Mouse (Mus musculus): ENCODE measurements around the gene BC016579. TPM values are rescaled to one million over a fixed set of nuclear protein-coding genes. Genes with fewer than 3 reads are reported as not detected.

BC016579 gene
- polyA plus RNA-seq, 1 experiment from 2014 or later = 5.5 TPM

- H3K4me1 ChIP-seq (replicated peaks; ENCODE audit: control insufficient read depth, insufficient read depth, low read length) = no peaks in the 10 kb centered on the region
- H3K36me3 ChIP-seq (ENCODE audit: control insufficient read depth, insufficient read depth) = no peaks in the 10 kb centered on the region; the same call in 1 of the 2 replicates
- H3K9me3 ChIP-seq (ENCODE audit: control insufficient read depth) = no peaks in the 10 kb centered on the region
- no peak for ATAC-seq
- 91% methylated on average over 4 of the region's 4 CpGs for WGBS
- H3K9ac ChIP-seq (ENCODE audit: low read depth, low read length) = no peak overlapping the region
- no peak overlapping the region for H3K4me2 ChIP-seq (replicated peaks; ENCODE audit: low read depth)
- H3K4me3 ChIP-seq (ENCODE audit: low read depth, low read length) = no peak overlapping the region
- H3K27me3 ChIP-seq (replicated peaks; ENCODE audit: control insufficient read depth, insufficient read depth, low read length) = no peaks in the 10 kb centered on the region
- H3K27ac ChIP-seq (ENCODE audit: low read depth, low read length) = no peak overlapping the region
- no peak for TF ChIP-seq CTCF (IDR thresholded peaks at IDR 0.05; ENCODE audit: low read depth)
Observed at GRCm38 (mm10) chr16:45623230-45623629, 30.6 kb downstream of the BC016579 start.

DNA sequence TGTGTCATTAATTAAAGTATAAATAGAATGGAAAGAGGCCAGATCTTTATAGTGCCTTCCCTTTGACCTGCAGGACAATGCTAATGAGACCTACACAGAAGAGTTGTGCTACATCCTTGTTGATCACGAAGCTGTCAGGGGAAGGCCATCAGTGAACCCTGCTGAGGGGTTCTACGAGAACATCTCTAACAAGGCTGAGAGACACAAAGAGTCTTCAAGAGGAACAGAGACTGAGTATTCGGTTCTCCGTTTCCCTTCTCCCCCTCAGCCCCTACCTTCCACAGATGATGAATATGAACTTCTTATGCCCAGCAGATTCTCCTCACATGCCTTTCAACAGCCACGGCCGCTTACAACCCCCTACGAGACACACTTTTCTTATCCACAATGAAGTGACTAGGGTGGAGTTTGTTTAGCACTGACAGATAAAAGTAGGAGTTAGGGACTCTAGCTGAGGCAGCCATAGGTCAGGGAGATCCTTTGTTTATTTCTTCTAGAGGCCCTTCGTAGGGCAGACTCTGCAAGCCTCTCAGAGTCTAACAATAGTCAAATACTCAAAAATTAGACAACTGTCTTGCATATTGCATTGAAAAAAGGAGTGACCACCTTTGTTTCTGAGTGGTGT lies 34.0 kb downstream of the BC016579 start:
- WGBS = 63% methylated on average over 8 of the region's 8 CpGs
- Histone ChIP-seq H3K36me3 (ENCODE audit: control insufficient read depth, insufficient read depth) (no peaks in the 10 kb centered on the region), H3K4me3 (ENCODE audit: low read depth, low read length) (no peak overlapping the region), H3K27ac (ENCODE audit: low read depth, low read length) (no peak overlapping the region), H3K4me1 (replicated peaks; ENCODE audit: control insufficient read depth, insufficient read depth, low read length) (no peaks in the 10 kb centered on the region), H3K9ac (ENCODE audit: low read depth, low read length) (no peak overlapping the region), H3K9me3 (ENCODE audit: control insufficient read depth) (no peaks in the 10 kb centered on the region), H3K27me3 (replicated peaks; ENCODE audit: control insufficient read depth, insufficient read depth, low read length) (no peaks in the 10 kb centered on the region), H3K4me2 (replicated peaks; ENCODE audit: low read depth) (no peak overlapping the region)
- no peak for ATAC-seq
- TF ChIP-seq CTCF (IDR thresholded peaks at IDR 0.05; ENCODE audit: low read depth) = no peak

GRCm38 (mm10) chr16:45615944-45616343 lies 37.9 kb downstream of the BC016579 start:
- Histone ChIP-seq H3K9ac (ENCODE audit: low read depth, low read length) (no peak overlapping the region), H3K4me2 (replicated peaks; ENCODE audit: low read depth) (no peak overlapping the region), H3K9me3 (ENCODE audit: control insufficient read depth) (no peaks in the 10 kb centered on the region), H3K36me3 (ENCODE audit: control insufficient read depth, insufficient read depth) (no peaks in the 10 kb centered on the region), H3K27ac (ENCODE audit: low read depth, low read length) (no peak overlapping the region), H3K27me3 (replicated peaks; ENCODE audit: control insufficient read depth, insufficient read depth, low read length) (no peaks in the 10 kb centered on the region), H3K4me1 (replicated peaks; ENCODE audit: control insufficient read depth, insufficient read depth, low read length) (no peaks in the 10 kb centered on the region), H3K4me3 (ENCODE audit: low read depth, low read length) (no peak overlapping the region)
- ATAC-seq = no peak
- 86% methylated on average over 1 of the region's 1 CpGs for WGBS
- no peak for TF ChIP-seq CTCF (IDR thresholded peaks at IDR 0.05; ENCODE audit: low read depth)

DNA sequence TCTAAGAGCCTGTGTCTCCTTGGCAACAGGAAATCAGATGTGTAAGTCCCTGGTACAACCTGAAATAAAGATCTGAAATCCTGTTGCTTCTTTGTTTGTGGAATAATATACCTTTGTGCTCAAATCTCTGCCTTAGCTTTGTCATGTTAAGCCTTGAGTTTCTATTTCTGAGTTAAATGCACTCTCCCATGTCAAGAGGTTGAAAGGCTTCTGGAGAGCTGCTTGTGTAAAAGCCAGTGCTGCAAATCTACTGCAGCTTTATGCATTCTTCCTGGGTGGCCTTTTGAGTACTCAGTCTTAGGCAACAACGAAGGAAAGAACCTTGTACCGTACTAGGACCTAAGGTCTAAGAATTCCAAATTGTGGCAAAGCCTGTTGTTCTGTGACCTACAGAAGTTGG lies 40.6 kb downstream of the BC016579 start:
- H3K9me3 ChIP-seq (ENCODE audit: control insufficient read depth) = no peaks in the 10 kb centered on the region
- no peak overlapping the region for H3K27ac ChIP-seq (ENCODE audit: low read depth, low read length)
- H3K27me3 ChIP-seq (replicated peaks; ENCODE audit: control insufficient read depth, insufficient read depth, low read length) = no peaks in the 10 kb centered on the region
- no peaks in the 10 kb centered on the region for H3K36me3 ChIP-seq (ENCODE audit: control insufficient read depth, insufficient read depth)
- no peak overlapping the region for H3K9ac ChIP-seq (ENCODE audit: low read depth, low read length)
- TF ChIP-seq CTCF (IDR thresholded peaks at IDR 0.05; ENCODE audit: low read depth) = no peak
- no peaks in the 10 kb centered on the region for H3K4me1 ChIP-seq (replicated peaks; ENCODE audit: control insufficient read depth, insufficient read depth, low read length)
- no peak overlapping the region for H3K4me3 ChIP-seq (ENCODE audit: low read depth, low read length)
- 60% methylated on average over 2 of the region's 2 CpGs for WGBS
- H3K4me2 ChIP-seq (replicated peaks; ENCODE audit: low read depth) = no peak overlapping the region
- no peak for ATAC-seq

GRCm38 (mm10) chr16:45610267-45610666 lies 43.6 kb downstream of the BC016579 start, which contains the start of gene Gcsam:
Gcsam (plus strand) TSS chr16:45610380.
- peak within 1 kb of the TSS; percentile 50 for H3K27ac ChIP-seq (ENCODE audit: low read depth, low read length)
- no peaks in the 10 kb centered on the region for H3K27me3 ChIP-seq (replicated peaks; ENCODE audit: control insufficient read depth, insufficient read depth, low read length)
- TF ChIP-seq CTCF (IDR thresholded peaks at IDR 0.05; ENCODE audit: low read depth) = no peak
- H3K4me1 ChIP-seq (replicated peaks; ENCODE audit: control insufficient read depth, insufficient read depth, low read length) = no peaks in the 10 kb centered on the region
- H3K4me2 ChIP-seq (replicated peaks; ENCODE audit: low read depth) = no peak within 1 kb of the TSS
- WGBS = 31% methylated on average over 4 of the region's 4 CpGs
- H3K9me3 ChIP-seq (ENCODE audit: control insufficient read depth) = no peaks in the 10 kb centered on the region
- no peaks in the 10 kb centered on the region for H3K36me3 ChIP-seq (ENCODE audit: control insufficient read depth, insufficient read depth)
- peak; percentile 67 for ATAC-seq
- H3K4me3 ChIP-seq (ENCODE audit: low read depth, low read length) = no peak within 1 kb of the TSS
- no peak within 1 kb of the TSS for H3K9ac ChIP-seq (ENCODE audit: low read depth, low read length)

DNA sequence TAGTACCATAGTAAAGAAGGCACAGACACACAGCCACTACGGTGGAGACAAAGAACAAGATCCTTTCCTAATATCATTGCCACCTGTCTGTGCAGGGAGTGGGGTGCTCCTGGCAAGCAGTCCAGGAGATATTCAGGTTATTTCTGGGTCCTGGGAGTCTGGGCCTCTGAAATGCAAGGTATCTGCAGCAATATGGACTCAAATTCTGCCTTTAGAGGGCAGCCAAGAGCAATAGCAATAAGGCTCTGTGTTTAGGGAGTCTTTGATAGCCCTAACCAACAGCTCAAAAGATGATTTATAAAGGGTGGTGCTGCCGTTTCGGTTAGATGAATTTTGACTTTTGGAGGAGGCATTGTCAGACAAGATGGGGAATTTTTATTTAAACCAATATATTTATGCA lies 44.6 kb downstream of the BC016579 start:
- Histone ChIP-seq H3K36me3 (ENCODE audit: control insufficient read depth, insufficient read depth) (no peaks in the 10 kb centered on the region), H3K4me3 (ENCODE audit: low read depth, low read length) (no peak overlapping the region), H3K4me1 (replicated peaks; ENCODE audit: control insufficient read depth, insufficient read depth, low read length) (no peaks in the 10 kb centered on the region), H3K9me3 (ENCODE audit: control insufficient read depth) (no peaks in the 10 kb centered on the region), H3K27ac (ENCODE audit: low read depth, low read length) (peak overlapping the region; percentile 50), H3K27me3 (replicated peaks; ENCODE audit: control insufficient read depth, insufficient read depth, low read length) (no peaks in the 10 kb centered on the region), H3K4me2 (replicated peaks; ENCODE audit: low read depth) (no peak overlapping the region), H3K9ac (ENCODE audit: low read depth, low read length) (no peak overlapping the region)
- 49% methylated on average over 3 of the region's 3 CpGs for WGBS
- no peak for ATAC-seq
- TF ChIP-seq CTCF (IDR thresholded peaks at IDR 0.05; ENCODE audit: low read depth) = peak; percentile 87

Measured in intestine, postnatal 0 days (tissue).